Mouse (Mus musculus) MEL (cell line): Measurements from ENCODE around the gene Plet1. TPM values are rescaled to one million over a fixed set of nuclear protein-coding genes. Genes with fewer than 3 reads are reported as not detected.

Experiments used
- DNase-seq: peaks from one replicate; pipeline ENCODE4 v3.0.0; 2011; ENCODE audit warnings: low read depth, low spot score
- H3K27ac ChIP-seq: 2 replicates; pipeline ENCODE4 v1.5.1; 2012; ENCODE audit warnings: low read depth, mild to moderate bottlenecking, control low read depth, low read length, moderate library complexity; ENCODE audit not compliant: control insufficient read depth
- H3K27me3 ChIP-seq, 2 experiments: fragments of 150-350 bp in 1 of 2; sonication (generic) in 1 of 2; 2 replicates each; pipeline ENCODE4 v1.6.1; 2012; ENCODE audit warnings: low read length in 2 of 2, mild to moderate bottlenecking in 2 of 2, improper control_type of control experiment in 1 of 2, moderate library complexity in 1 of 2; ENCODE audit not compliant: insufficient read depth in 2 of 2, control insufficient read depth in 1 of 2
- H3K36me3 ChIP-seq, 2 experiments: 2 replicates each; pipeline ENCODE4 v1.6.1; 2012 to 2014; ENCODE audit warnings: low read length in 2 of 2, improper control_type of control experiment in 1 of 2, inconsistent platforms in 1 of 2, mild to moderate bottlenecking in 1 of 2; ENCODE audit not compliant: insufficient read depth in 2 of 2, control insufficient read depth in 1 of 2
- H3K4me1 ChIP-seq, 2 experiments: fragments of 150-350 bp in 1 of 2; sonication (generic) in 1 of 2; 2 replicates each; pipeline ENCODE4 v1.6.1; 2012; ENCODE audit warnings: low read length in 2 of 2, improper control_type of control experiment in 1 of 2, mild to moderate bottlenecking in 1 of 2; ENCODE audit not compliant: insufficient read depth in 2 of 2, control insufficient read depth in 1 of 2
- H3K4me3 ChIP-seq, 2 experiments: fragments of 150-350 bp in 1 of 2; sonication (generic) in 1 of 2; 2 replicates each; pipeline ENCODE4 v1.5.1; 2012; ENCODE audit warnings: low read depth in 2 of 2, low read length in 2 of 2, mild to moderate bottlenecking in 2 of 2, moderate library complexity in 2 of 2, control low read depth in 1 of 2, improper control_type of control experiment in 1 of 2; ENCODE audit not compliant: control insufficient read depth in 1 of 2, insufficient read depth in 1 of 2
- H3K79me2 ChIP-seq: 2 replicates; pipeline ENCODE4 v1.6.1; 2012; ENCODE audit warnings: mild to moderate bottlenecking, low read length, moderate library complexity; ENCODE audit not compliant: control insufficient read depth, poor library complexity, insufficient read depth
- H3K9ac ChIP-seq: 2 replicates; pipeline ENCODE4 v1.6.1; 2012; ENCODE audit warnings: low read depth, mild to moderate bottlenecking, control low read depth, low read length, moderate library complexity; ENCODE audit not compliant: control insufficient read depth, poor library complexity, severe bottlenecking
- H3K9me3 ChIP-seq: fragments of 150-350 bp; sonication (generic); replicated peaks from 2 replicates; pipeline ENCODE4 v1.6.1; 2012; ENCODE audit warnings: mild to moderate bottlenecking, low read length, improper control_type of control experiment, moderate library complexity; ENCODE audit not compliant: insufficient read depth
- BHLHE40 ChIP-seq: IDR thresholded peaks from 2 replicates; pipeline ENCODE4 v1.6.1; 2012; ENCODE audit warnings: low read depth, mild to moderate bottlenecking, inconsistent platforms, low read length, improper control_type of control experiment, borderline replicate concordance
- GABPA ChIP-seq: IDR thresholded peaks from 2 replicates; pipeline ENCODE4 v1.6.1; 2012; ENCODE audit warnings: low read depth, mild to moderate bottlenecking, inconsistent platforms, low read length, improper control_type of control experiment, moderate library complexity
- KAT2A ChIP-seq: conservative IDR thresholded peaks from 2 replicates; pipeline ENCODE4 v1.6.1; 2012; ENCODE audit warnings: low read depth, low read length, improper control_type of control experiment, inconsistent platforms
- MAFK ChIP-seq: IDR thresholded peaks from 2 replicates; pipeline ENCODE4 v1.6.1; 2011; ENCODE audit warnings: low read depth, mild to moderate bottlenecking, low read length, improper control_type of control experiment, borderline replicate concordance
- MXI1 ChIP-seq: IDR thresholded peaks from 2 replicates; pipeline ENCODE4 v1.6.1; 2011; ENCODE audit warnings: mild to moderate bottlenecking, low read depth, low read length, improper control_type of control experiment
- MYB ChIP-seq: IDR thresholded peaks from 2 replicates; pipeline ENCODE4 v1.6.1; 2011; ENCODE audit warnings: mild to moderate bottlenecking, low read depth, low read length, improper control_type of control experiment
- POLR2AphosphoS2 ChIP-seq: IDR thresholded peaks from 2 replicates; pipeline ENCODE4 v1.6.1; 2011; ENCODE audit warnings: low read length, improper control_type of control experiment
- RAD21 ChIP-seq: IDR thresholded peaks from 2 replicates; pipeline ENCODE4 v1.6.1; 2011; ENCODE audit warnings: mild to moderate bottlenecking, low read depth, low read length, improper control_type of control experiment
- TCF12 ChIP-seq: IDR thresholded peaks from 2 replicates; pipeline ENCODE4 v1.6.1; 2014; ENCODE audit warnings: low read depth, mild to moderate bottlenecking, inconsistent platforms, low read length, improper control_type of control experiment, moderate library complexity
- ZKSCAN1 ChIP-seq: IDR thresholded peaks from 2 replicates; pipeline ENCODE4 v1.6.1; 2012; ENCODE audit warnings: low read depth, mild to moderate bottlenecking, inconsistent platforms, low read length, improper control_type of control experiment, moderate library complexity
- ZMIZ1 ChIP-seq: IDR thresholded peaks from 2 replicates; pipeline ENCODE4 v1.6.1; 2012; ENCODE audit warnings: low read depth, mild to moderate bottlenecking, inconsistent platforms, low read length, improper control_type of control experiment, moderate library complexity
- polyA plus RNA-seq, 2 experiments: library from polyadenylated mRNA; stranded (reverse) in 1 of 2; unstranded in 1 of 2; fragments of >175 nt in 1 of 2; fragments of >200 nt in 1 of 2; gene quantifications; 2 replicates each; pipeline versions ENCODE4 v1.2.1 to v1.2.4; 2012; ENCODE audit warnings: low replicate concordance in 2 of 2, low read depth in 1 of 2; ENCODE audit not compliant: insufficient read length in 2 of 2, insufficient read depth in 1 of 2, missing spikeins in 1 of 2
- total RNA-seq: library from RNA; depleted of rRNA; stranded (reverse); fragments of 300-350 nt; gene quantifications from 2 replicates; pipeline ENCODE4 v1.2.3, GENCODE M21; 2012; rRNA removed

Plet1 gene
- total and polyA plus RNA-seq, 3 experiments: 0.12 to 0.81 TPM; not detected in 1

DNA sequence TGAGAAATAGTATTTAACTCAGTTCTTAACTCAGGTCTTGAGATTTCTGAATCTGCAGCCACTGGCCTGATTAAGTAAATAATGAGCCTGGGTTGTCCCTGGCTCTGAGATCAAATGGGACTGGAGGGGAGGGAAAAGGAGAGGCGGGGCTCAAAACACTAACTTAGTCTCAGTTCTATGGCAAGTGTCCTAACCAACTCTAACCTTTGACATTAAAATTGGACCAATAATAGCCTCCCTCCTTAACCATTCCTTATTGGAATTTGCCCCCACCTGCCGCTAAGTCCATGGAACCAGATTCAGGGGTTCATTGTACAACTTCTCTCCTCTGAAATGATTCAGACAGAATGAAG, 60.7 kb downstream of the Plet1 start, which contains the start of gene Bco2:
Bco2 (minus strand) TSS at position 88 of the 353 bp plus-strand sequence.
- H3K27ac ChIP-seq: no peak within 1 kb of the TSS
- no peaks in the 10 kb centered on the region for H3K9me3 ChIP-seq
- no peak within 1 kb of the TSS for H3K9ac ChIP-seq
- H3K79me2 ChIP-seq: no peaks in the 10 kb centered on the region
- H3K4me1 ChIP-seq: peaks cover 0 to 6% of the 10 kb centered on the region in 2 experiments; a peak in 2 of 4 replicates
- no peak within 1 kb of the TSS for H3K4me3 ChIP-seq
- TF ChIP-seq ZKSCAN1: no peak
- no peak for TF ChIP-seq KAT2A
- no peak for TF ChIP-seq GABPA
- no peak for TF ChIP-seq TCF12
- TF ChIP-seq MXI1: no peak
- no peak for TF ChIP-seq BHLHE40
- TF ChIP-seq POLR2AphosphoS2: no peak
- no peak for TF ChIP-seq MAFK
- TF ChIP-seq RAD21: no peak
- TF ChIP-seq MYB: no peak
- TF ChIP-seq ZMIZ1: no peak
- no peak for DNase-seq
- H3K27me3 ChIP-seq: peaks cover 4 to 24% of the 10 kb centered on the region in 2 experiments; a peak in 3 of 4 replicates
- peaks cover 0 to 11% of the 10 kb centered on the region in 2 experiments; a peak in 2 of 4 replicates for H3K36me3 ChIP-seq

Other genes with a start within 250 kb of the Plet1 start
- gene Rpl10-ps3, start 149.6 kb upstream of the Plet1 start, total RNA-seq: 202 and 355 TPM in 2 replicates
- gene Rpl10-ps3, start 149.6 kb upstream of the Plet1 start, polyA plus RNA-seq: 1,000 to 10,000 TPM in 1 of 2 experiments, 100 to 1,000 TPM in 1; 196 to 2,425 TPM
- gene Pts, start 34.2 kb downstream of the Plet1 start, total RNA-seq: 24.4 and 24.6 TPM in 2 replicates
- 10 to 100 TPM in 1 of 2 experiments, not detected in 1; 24.6 TPM for gene Pts, start 34.2 kb downstream of the Plet1 start, polyA plus RNA-seq
- not detected in 2 replicates for gene Il18, start 60.3 kb downstream of the Plet1 start, total RNA-seq
- gene Il18, start 60.3 kb downstream of the Plet1 start, polyA plus RNA-seq: not detected
- gene Bco2, start 60.7 kb downstream of the Plet1 start, total RNA-seq: 0.07 TPM in 1 of 2 replicates, not detected in the other
- under 1 TPM in 1 of 2 experiments, not detected in 1; 0.07 TPM for gene Bco2, start 60.7 kb downstream of the Plet1 start, polyA plus RNA-seq
- gene Tex12, start 66.8 kb downstream of the Plet1 start, total RNA-seq: not detected in 2 replicates
- not detected for gene Tex12, start 66.8 kb downstream of the Plet1 start, polyA plus RNA-seq
- 312 and 340 TPM in 2 replicates for gene Sdhd, start 109.3 kb downstream of the Plet1 start, total RNA-seq
- gene Sdhd, start 109.3 kb downstream of the Plet1 start, polyA plus RNA-seq: 100 to 1,000 TPM in 1 of 2 experiments, not detected in 1; 375 TPM
- gene Timm8b, start 109.4 kb downstream of the Plet1 start, total RNA-seq: 227 and 247 TPM in 2 replicates
- gene Timm8b, start 109.4 kb downstream of the Plet1 start, polyA plus RNA-seq: 100 to 1,000 TPM in 1 of 2 experiments, not detected in 1; 129 TPM
- 4.9 and 5.3 TPM in 2 replicates for gene Pih1d2, start 122.8 kb downstream of the Plet1 start, total RNA-seq
- 1 to 10 TPM in 1 of 2 experiments, not detected in 1; 4.6 TPM for gene Pih1d2, start 122.8 kb downstream of the Plet1 start, polyA plus RNA-seq
- 8.7 and 10.4 TPM in 2 replicates for gene Nkapd1, start 122.9 kb downstream of the Plet1 start, total RNA-seq
- 10 to 100 TPM in 1 of 2 experiments, not detected in 1; 20.2 TPM for gene Nkapd1, start 122.9 kb downstream of the Plet1 start, polyA plus RNA-seq
- gene Dlat, start 165.3 kb downstream of the Plet1 start, total RNA-seq: 52.2 and 71.7 TPM in 2 replicates
- gene Dlat, start 165.3 kb downstream of the Plet1 start, polyA plus RNA-seq: 10 to 100 TPM in 1 of 2 experiments, not detected in 1; 77.4 TPM
- gene Dixdc1, start 245.0 kb downstream of the Plet1 start, total RNA-seq: not detected in 2 replicates
- gene Dixdc1, start 245.0 kb downstream of the Plet1 start, polyA plus RNA-seq: under 1 TPM in 1 of 2 experiments, not detected in 1; 0.07 TPM